Mouse (Mus musculus): ENCODE measurements at regions not wholly inside any gene's neighbourhood (a gene's known extent, or its start where the extent isn't known, plus 50 kb on each side); places are given as distances from the start of the nearest gene placed in this dataset.

- DNase-seq = no peak
These were observed 181.9 kb downstream of the Kcna5 start for GRCm38 (mm10) chr6:126353346-126353745.

GRCm38 (mm10) chr6:126350476-126350875 lies 183.8 kb upstream of the Ntf3 start:
- no peak for DNase-seq

GRCm38 (mm10) chr6:126349905-126350304 lies 183.2 kb upstream of the Ntf3 start:
- no peak for DNase-seq

- no peak for DNase-seq
These were observed 178.5 kb upstream of the Ntf3 start for GRCm38 (mm10) chr6:126345221-126345620.

- DNase-seq = no peak
These were observed 173.4 kb upstream of the Ntf3 start for GRCm38 (mm10) chr6:126340098-126340610.

DNA sequence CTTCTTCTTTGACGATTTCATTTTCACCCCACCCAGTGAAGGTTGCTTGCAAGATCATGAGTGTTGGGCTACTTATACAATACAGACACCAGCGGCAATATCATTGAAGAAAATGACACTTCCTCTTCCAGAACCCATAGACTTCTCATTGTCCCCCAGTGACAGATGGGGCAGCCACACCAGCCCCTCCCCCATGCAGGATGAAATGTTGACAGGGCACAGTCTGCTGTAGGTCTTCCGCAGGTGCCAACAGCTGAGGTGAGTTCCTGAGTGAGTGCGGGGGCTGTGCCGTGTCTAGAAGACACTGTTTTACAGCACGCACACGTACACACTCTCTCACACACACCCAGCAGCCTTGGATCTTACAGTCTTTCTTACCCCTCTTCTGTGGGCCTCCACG lies 171.0 kb upstream of the Ntf3 start:
- DNase-seq = no peak

- no peak for DNase-seq
These were observed 167.5 kb upstream of the Ntf3 start for GRCm38 (mm10) chr6:126334258-126334657.

- DNase-seq = no peak
These were observed 160.5 kb upstream of the Ntf3 start for GRCm38 (mm10) chr6:126327187-126327586.

DNA sequence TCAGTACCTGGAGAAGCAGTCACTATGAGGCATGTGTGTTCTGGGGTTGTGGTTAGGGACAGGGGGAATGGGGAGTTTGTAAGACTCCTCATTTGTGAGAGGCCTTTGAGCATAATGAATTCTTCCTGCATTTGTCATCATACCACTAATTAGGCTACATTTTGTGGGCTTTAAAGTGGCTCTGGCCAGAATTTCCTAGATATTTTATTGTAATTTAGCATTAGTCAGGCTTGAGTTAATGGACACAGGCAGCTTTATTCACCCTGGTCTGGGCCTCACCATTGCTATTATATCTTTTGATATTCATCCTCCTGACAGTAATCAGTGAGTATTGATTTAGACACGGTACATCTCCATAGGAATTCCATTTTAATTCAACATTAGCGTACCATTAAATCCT lies 151.8 kb upstream of the Ntf3 start:
- no peak for DNase-seq

DNA sequence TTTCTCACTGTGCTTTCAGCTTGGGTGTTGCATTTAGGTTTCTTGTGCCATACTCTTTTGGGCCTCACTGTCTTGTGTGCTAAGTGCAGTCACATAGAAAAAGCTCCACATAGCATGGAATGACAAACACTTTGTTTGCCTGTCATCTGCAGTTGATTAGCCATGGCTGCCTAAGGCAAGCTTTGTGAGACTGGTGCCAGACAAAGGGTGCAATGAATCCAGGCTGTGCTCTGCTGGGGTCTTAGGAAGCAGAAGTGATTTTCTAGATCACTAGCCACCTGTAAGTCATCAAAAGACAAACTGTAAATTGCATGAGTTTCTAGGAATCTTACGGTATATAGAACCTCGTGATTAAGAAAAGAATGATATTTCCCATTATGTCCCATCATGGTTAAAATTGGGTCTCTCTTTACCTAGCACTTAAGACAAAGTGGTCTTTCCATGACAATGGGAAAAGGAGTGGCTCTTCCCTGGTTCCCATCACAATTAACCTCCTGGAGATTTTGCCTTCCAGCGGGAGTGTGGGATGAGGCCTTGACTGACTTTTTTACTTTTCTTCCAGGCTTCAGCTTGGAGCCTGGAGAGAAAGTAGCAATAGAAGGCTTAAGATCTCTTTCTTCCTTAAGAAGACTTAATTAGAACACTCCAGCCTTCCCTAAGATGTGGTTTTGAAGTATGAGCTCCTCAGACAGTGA lies 144.2 kb upstream of the Ntf3 start:
- DNase-seq = no peak

DNA sequence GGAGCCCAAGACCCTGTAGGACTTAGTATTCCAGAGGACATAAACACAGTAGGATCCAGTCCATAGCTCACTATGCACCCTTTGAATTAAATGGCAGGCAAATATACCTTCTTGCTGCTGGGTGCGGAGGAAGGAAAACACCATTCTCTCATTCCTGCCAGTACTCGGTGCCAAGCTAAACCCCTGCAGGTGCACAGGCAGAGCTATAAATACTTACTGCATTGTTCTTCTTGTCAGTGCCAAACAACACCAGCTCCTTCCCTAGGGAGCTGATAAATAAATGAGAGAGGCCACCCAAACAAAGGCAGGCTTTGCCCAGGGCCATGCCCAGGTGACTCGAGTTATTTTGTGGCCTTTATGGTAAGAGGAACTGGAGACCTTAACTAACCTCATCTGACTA lies 136.4 kb upstream of the Ntf3 start:
- no peak for DNase-seq

DNA sequence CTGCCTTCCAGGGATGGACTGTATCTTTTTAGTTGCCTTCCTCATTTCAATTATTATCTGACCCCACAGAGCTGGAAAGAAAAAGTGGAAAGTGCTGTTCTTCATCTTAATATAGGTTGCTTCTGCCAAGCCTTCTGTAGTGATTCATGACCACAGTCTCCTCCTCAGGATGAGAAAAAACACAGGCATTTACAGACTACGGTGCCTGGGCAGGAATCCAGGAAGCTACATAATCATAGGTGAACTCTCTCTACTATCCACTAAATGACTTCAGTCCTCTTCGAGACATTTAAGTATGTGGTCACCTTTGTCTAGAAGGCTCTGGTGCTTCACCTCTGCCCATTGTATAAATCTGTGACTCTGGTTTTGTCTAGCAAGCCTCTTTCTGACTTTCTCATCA lies 124.9 kb upstream of the Ntf3 start:
- no peak for DNase-seq

DNA sequence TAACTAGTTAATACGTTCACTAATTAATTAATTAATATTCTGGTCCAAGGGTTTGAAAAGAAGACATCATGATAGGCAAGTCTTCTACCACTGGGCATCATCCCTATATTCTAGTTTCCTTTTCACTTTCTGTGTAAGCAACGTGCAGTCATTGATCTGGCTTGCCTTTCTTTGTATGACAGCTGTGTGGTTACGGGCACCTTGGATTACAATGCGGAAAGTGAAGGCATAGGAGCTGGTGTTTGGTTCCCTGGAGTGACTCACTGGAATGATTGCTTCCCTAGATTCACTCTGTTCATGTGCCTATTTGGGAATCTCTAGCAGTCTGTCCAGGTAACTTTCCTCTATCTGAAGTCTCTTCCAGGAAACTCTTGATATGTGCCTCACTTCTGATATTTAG lies 120.5 kb upstream of the Ntf3 start:
- no peak for DNase-seq

GRCm38 (mm10) chr6:126286201-126286600 lies 119.5 kb upstream of the Ntf3 start:
- DNase-seq = no peak

GRCm38 (mm10) chr6:126284409-126284808 lies 117.7 kb upstream of the Ntf3 start:
- DNase-seq = no peak

GRCm38 (mm10) chr6:126280352-126280751 lies 113.6 kb upstream of the Ntf3 start:
- no peak for DNase-seq

DNA sequence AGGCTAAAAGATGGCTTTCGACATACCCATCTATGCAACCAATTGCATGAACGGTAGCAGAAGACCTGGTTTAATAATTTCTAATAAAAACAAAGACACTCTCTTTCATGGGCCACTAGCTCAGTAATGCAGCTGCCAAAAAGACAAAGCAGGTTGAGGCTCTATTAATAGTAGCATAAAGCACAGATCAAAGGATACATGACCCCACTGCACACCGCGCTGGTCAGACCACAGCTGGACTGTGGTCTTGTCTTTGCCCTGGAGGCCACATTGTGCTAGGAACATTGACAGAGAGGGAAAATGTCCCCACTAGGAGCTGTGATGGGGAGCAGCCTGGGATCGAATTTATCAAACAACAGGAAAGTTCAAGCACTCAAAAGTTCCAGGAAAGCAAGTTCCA lies 79.3 kb upstream of the Ntf3 start:
- no peak for DNase-seq

DNA sequence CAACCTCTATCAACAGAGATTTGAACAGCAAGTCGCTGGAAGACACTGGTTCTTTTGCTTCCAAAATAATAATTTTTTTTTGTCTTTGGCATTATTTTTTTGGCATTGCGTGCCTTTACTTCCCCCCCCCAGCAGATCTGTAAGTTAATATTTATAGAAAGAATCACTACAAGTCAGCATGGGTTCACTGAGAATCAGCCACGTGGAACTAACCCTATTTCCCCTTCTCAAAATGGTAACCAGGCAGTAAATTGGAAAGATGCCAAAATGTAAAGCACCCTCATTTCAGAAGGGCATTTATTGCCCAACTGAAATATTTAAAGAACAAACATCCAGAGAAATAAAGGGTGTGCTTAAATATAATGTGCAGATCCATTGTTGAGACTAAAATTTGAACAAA lies 78.7 kb upstream of the Ntf3 start:
- no peak for DNase-seq

- no peak for DNase-seq
These were observed 75.6 kb upstream of the Ntf3 start for GRCm38 (mm10) chr6:126242299-126242698.

- DNase-seq = no peak
These were observed 73.5 kb upstream of the Ntf3 start for GRCm38 (mm10) chr6:126240256-126240655.

Data from kidney, adult 18-20 months (tissue).